In genomic region chr7:17038018-17038695, GRCm38 (mm10) we compare ENCODE assay signal across 16 mouse cellular contexts. TPM values are rescaled to one million over a fixed set of nuclear protein-coding genes. Genes with fewer than 3 reads are reported as not detected.
DNase-seq lines count a peak whose midpoint lies in the region; ATAC-seq lines count a peak whose summit lies in the region.
"Had no signal": no experiment of that assay in that cellular context is flagged by ENCODE, and none has a peak within 500 bp of the region (broad histone marks: within the 10 kb centered on the region; RNA-seq: fewer than 3 reads in every experiment).

No protein-coding gene starts in this region.

- ATAC-seq in hindbrain, embryonic 12.5 days (ENCODE audit: low FRiP score) = no peak
- ATAC-seq in hindbrain, embryonic 11.5 days (ENCODE audit: low FRiP score) = no peak
- ATAC-seq in neural tube, embryonic 15.5 days (ENCODE audit: low FRiP score) = peak; percentile 37; the same call in 1 of the 2 replicates
- ATAC-seq: liver, postnatal 0 days had no signal

- DNase-seq in hindbrain, embryonic 10.5 days (ENCODE audit: low spot score) = peak; percentile 27
- DNase-seq in hindbrain, embryonic 11.5 days (ENCODE audit: low spot score) = peak; percentile 15
- DNase-seq in midbrain, embryonic 10.5 days (ENCODE audit: low spot score) = peak; percentile 66
- DNase-seq in layer of hippocampus, postnatal 10 days (ENCODE audit: low spot score in 2 of 2) = no peak
- DNase-seq in layer of hippocampus, adult 18-20 months (ENCODE audit: low spot score in 2 of 2) = no peak
- DNase-seq in thymus, postnatal 0 days (ENCODE audit: low spot score) = no peak
- DNase-seq: cerebellum, adult 8-10 months; liver, postnatal 0 days; lung, postnatal 4 days had no signal

- peaks cover 9% of the 10 kb centered on the region; the same call in 1 of the 2 replicates for H3K36me3 ChIP-seq in hindbrain, embryonic 10.5 days
- peaks cover 8% of the 10 kb centered on the region; the same call in 1 of the 2 replicates for H3K36me3 ChIP-seq in hindbrain, embryonic 12.5 days
- H3K36me3 ChIP-seq in hindbrain, embryonic 11.5 days (ENCODE audit: control insufficient read depth, insufficient read depth, low read length) = no peaks in the 10 kb centered on the region
- no peaks in the 10 kb centered on the region for H3K36me3 ChIP-seq in midbrain, embryonic 10.5 days
- peaks cover 10% of the 10 kb centered on the region for H3K36me3 ChIP-seq in neural tube, embryonic 15.5 days

- H3K4me1 ChIP-seq in hindbrain, embryonic 10.5 days (replicated peaks) = peaks cover 17% of the 10 kb centered on the region
- no peaks in the 10 kb centered on the region; the same call in 1 of the 2 replicates for H3K4me1 ChIP-seq in hindbrain, embryonic 12.5 days
- 0 out of 2 replicates have a peak, but pooled peaks cover 2% of the 10 kb centered on the region for H3K4me1 ChIP-seq in hindbrain, embryonic 11.5 days (replicated peaks; ENCODE audit: control insufficient read depth, insufficient read depth, low read length)
- H3K4me1 ChIP-seq in midbrain, embryonic 10.5 days = peaks cover 21% of the 10 kb centered on the region
- H3K4me1 ChIP-seq in neural tube, embryonic 15.5 days = peaks cover 4% of the 10 kb centered on the region; the same call in 1 of the 2 replicates
- H3K4me1 ChIP-seq: embryonic facial prominence, embryonic 13.5 days; heart, embryonic 15.5 days had no signal

- no peak overlapping the region; the same call in 1 of the 2 replicates for H3K9ac ChIP-seq in hindbrain, embryonic 12.5 days
- H3K9ac ChIP-seq in hindbrain, embryonic 11.5 days (ENCODE audit: low read depth, low read length) = 0 out of 2 replicates have a peak overlapping the region, but pooled peaks have one; percentile 11
- no peak overlapping the region for H3K9ac ChIP-seq in neural tube, embryonic 15.5 days (replicated peaks)
- H3K9ac ChIP-seq: embryonic facial prominence, embryonic 13.5 days; heart, embryonic 15.5 days; liver, postnatal 0 days had no signal

- no peak overlapping the region for H3K4me2 ChIP-seq in hindbrain, embryonic 12.5 days (replicated peaks)
- H3K4me2 ChIP-seq in hindbrain, embryonic 11.5 days (replicated peaks; ENCODE audit: low read depth, low read length) = no peak overlapping the region
- H3K4me2 ChIP-seq in neural tube, embryonic 15.5 days = no peak overlapping the region
- H3K4me2 ChIP-seq: embryonic facial prominence, embryonic 13.5 days; heart, embryonic 15.5 days had no signal

- H3K27me3 ChIP-seq in hindbrain, embryonic 10.5 days (ENCODE audit: insufficient read depth, poor library complexity, severe bottlenecking) = no peaks in the 10 kb centered on the region
- no peaks in the 10 kb centered on the region for H3K27me3 ChIP-seq in hindbrain, embryonic 12.5 days
- H3K27me3 ChIP-seq in hindbrain, embryonic 11.5 days (ENCODE audit: control insufficient read depth, insufficient read depth, low read length) = no peaks in the 10 kb centered on the region
- H3K27me3 ChIP-seq in midbrain, embryonic 10.5 days (ENCODE audit: low read depth, poor library complexity, severe bottlenecking) = peaks cover 11% of the 10 kb centered on the region; the same call in 1 of the 2 replicates
- H3K27me3 ChIP-seq in neural tube, embryonic 15.5 days (replicated peaks) = no peaks in the 10 kb centered on the region
- H3K27me3 ChIP-seq: embryonic facial prominence, embryonic 13.5 days; heart, embryonic 15.5 days had no signal

- no peaks in the 10 kb centered on the region for H3K9me3 ChIP-seq in hindbrain, embryonic 10.5 days
- H3K9me3 ChIP-seq in hindbrain, embryonic 12.5 days (replicated peaks) = no peaks in the 10 kb centered on the region
- H3K9me3 ChIP-seq in hindbrain, embryonic 11.5 days (ENCODE audit: control insufficient read depth, low read length) = no peaks in the 10 kb centered on the region
- no peaks in the 10 kb centered on the region; the same call in 1 of the 2 replicates for H3K9me3 ChIP-seq in midbrain, embryonic 10.5 days (replicated peaks)
- no peaks in the 10 kb centered on the region for H3K9me3 ChIP-seq in neural tube, embryonic 15.5 days (replicated peaks)
- H3K9me3 ChIP-seq: embryonic facial prominence, embryonic 13.5 days; heart, embryonic 15.5 days had no signal

- peak overlapping the region; percentile 70 for H3K27ac ChIP-seq in hindbrain, embryonic 10.5 days
- H3K27ac ChIP-seq in hindbrain, embryonic 12.5 days = no peak overlapping the region
- H3K27ac ChIP-seq in hindbrain, embryonic 11.5 days (ENCODE audit: low read depth, low read length) = no peak overlapping the region
- peak overlapping the region; percentile 63 for H3K27ac ChIP-seq in midbrain, embryonic 10.5 days (replicated peaks)
- H3K27ac ChIP-seq in neural tube, embryonic 15.5 days (replicated peaks) = 0 out of 2 replicates have a peak overlapping the region, but pooled peaks have one; percentile 18
- H3K27ac ChIP-seq: embryonic facial prominence, embryonic 13.5 days; heart, embryonic 15.5 days; kidney, postnatal 0 days had no signal

- no peak overlapping the region for H3K4me3 ChIP-seq in hindbrain, embryonic 10.5 days
- no peak overlapping the region for H3K4me3 ChIP-seq in hindbrain, embryonic 12.5 days
- H3K4me3 ChIP-seq in hindbrain, embryonic 11.5 days (ENCODE audit: low read depth, low read length) = no peak overlapping the region
- peak overlapping the region; percentile 7; the same call in 1 of the 2 replicates for H3K4me3 ChIP-seq in midbrain, embryonic 10.5 days
- no peak overlapping the region for H3K4me3 ChIP-seq in neural tube, embryonic 15.5 days (replicated peaks)
- H3K4me3 ChIP-seq: embryonic facial prominence, embryonic 13.5 days; heart, embryonic 15.5 days; myocyte had no signal

- WGBS in hindbrain, embryonic 10.5 days = 55% methylated on average over 9 of the region's 9 CpGs
- 51% methylated on average over 9 of the region's 9 CpGs for WGBS in hindbrain, embryonic 12.5 days
- WGBS in hindbrain, embryonic 11.5 days = 58% methylated on average over 9 of the region's 9 CpGs
- WGBS in midbrain, embryonic 10.5 days = 48% methylated on average over 9 of the region's 9 CpGs
- WGBS in neural tube, embryonic 15.5 days = 31% methylated on average over 9 of the region's 9 CpGs

RNA-seq across cellular contexts. Expression of gene Ppp5c, which starts 10.4 kb away (rescaled TPM):
- polyA plus RNA-seq in hindbrain, embryonic 10.5 days (2016; fragmentation: Nextera tagmentation; extraction: Ambion mirVana) = 126 and 136 TPM in 2 replicates
- 101 and 102 TPM in 2 replicates for polyA plus RNA-seq in hindbrain, embryonic 12.5 days (2016; fragmentation: Nextera tagmentation; extraction: Ambion mirVana)
- polyA plus RNA-seq in hindbrain, embryonic 11.5 days (2014; fragmentation: Nextera tagmentation; extraction: Ambion mirVana) = 96.9 and 97.3 TPM in 2 replicates
- 135 and 142 TPM in 2 replicates for polyA plus RNA-seq in midbrain, embryonic 10.5 days (2016; fragmentation: Nextera tagmentation; extraction: Ambion mirVana)
- 128 TPM in 2 replicates for polyA plus RNA-seq in neural tube, embryonic 15.5 days (2015; fragmentation: Nextera tagmentation; extraction: Ambion mirVana)
- total RNA-seq in layer of hippocampus, postnatal 10 days (2021) = 100 to 1,000 TPM; 142 to 148 TPM
- 100 to 1,000 TPM; 146 to 147 TPM for total RNA-seq in layer of hippocampus, adult 18-20 months (2021)
- polyA plus RNA-seq in thymus, postnatal 0 days (2015; fragmentation: Nextera tagmentation; extraction: Ambion mirVana) = 120 TPM in 2 replicates

RNA-seq across cellular contexts. Expression of gene Hif3a, which starts 24.1 kb away (rescaled TPM):
- polyA plus RNA-seq in hindbrain, embryonic 10.5 days (2016; fragmentation: Nextera tagmentation; extraction: Ambion mirVana) = 4.8 and 5.6 TPM in 2 replicates
- 7.9 and 9.5 TPM in 2 replicates for polyA plus RNA-seq in hindbrain, embryonic 12.5 days (2016; fragmentation: Nextera tagmentation; extraction: Ambion mirVana)
- polyA plus RNA-seq in hindbrain, embryonic 11.5 days (2014; fragmentation: Nextera tagmentation; extraction: Ambion mirVana) = 4.8 and 4.9 TPM in 2 replicates
- polyA plus RNA-seq in midbrain, embryonic 10.5 days (2016; fragmentation: Nextera tagmentation; extraction: Ambion mirVana) = 4.3 and 5.1 TPM in 2 replicates
- 5.3 and 11.7 TPM in 2 replicates for polyA plus RNA-seq in neural tube, embryonic 15.5 days (2015; fragmentation: Nextera tagmentation; extraction: Ambion mirVana)
- 10 to 100 TPM in 1 of 2 experiments, 1 to 10 TPM in 1; 7.4 to 10.1 TPM for total RNA-seq in layer of hippocampus, postnatal 10 days (2021)
- 10 to 100 TPM in 1 of 2 experiments, 1 to 10 TPM in 1; 8.3 to 13.1 TPM for total RNA-seq in layer of hippocampus, adult 18-20 months (2021)
- 1.5 and 2.4 TPM in 2 replicates for polyA plus RNA-seq in thymus, postnatal 0 days (2015; fragmentation: Nextera tagmentation; extraction: Ambion mirVana)

RNA-seq across cellular contexts. Expression of gene Psg16, which starts 35.7 kb away (rescaled TPM):
- 0.07 and 0.20 TPM in 2 replicates for polyA plus RNA-seq in hindbrain, embryonic 10.5 days (2016; fragmentation: Nextera tagmentation; extraction: Ambion mirVana)
- polyA plus RNA-seq in hindbrain, embryonic 12.5 days (2016; fragmentation: Nextera tagmentation; extraction: Ambion mirVana) = 0.26 and 0.36 TPM in 2 replicates
- polyA plus RNA-seq in hindbrain, embryonic 11.5 days (2014; fragmentation: Nextera tagmentation; extraction: Ambion mirVana) = 0.05 and 0.10 TPM in 2 replicates
- polyA plus RNA-seq in midbrain, embryonic 10.5 days (2016; fragmentation: Nextera tagmentation; extraction: Ambion mirVana) = 0.02 and 0.06 TPM in 2 replicates
- polyA plus RNA-seq in neural tube, embryonic 15.5 days (2015; fragmentation: Nextera tagmentation; extraction: Ambion mirVana) = 2.7 and 2.9 TPM in 2 replicates
- 1 to 10 TPM; 4.1 to 5.0 TPM for total RNA-seq in layer of hippocampus, postnatal 10 days (2021)
- total RNA-seq in layer of hippocampus, adult 18-20 months (2021) = 1 to 10 TPM; 3.0 to 5.0 TPM
- polyA plus RNA-seq in thymus, postnatal 0 days (2015; fragmentation: Nextera tagmentation; extraction: Ambion mirVana) = 0.05 and 0.08 TPM in 2 replicates
- polyA plus RNA-seq: myocyte; spleen, adult 2 months had no signal

RNA-seq across cellular contexts. Expression of gene Ccdc8, which starts 45.6 kb away (rescaled TPM):
- polyA plus RNA-seq in hindbrain, embryonic 10.5 days (2016; fragmentation: Nextera tagmentation; extraction: Ambion mirVana) = 7.3 and 13.5 TPM in 2 replicates
- polyA plus RNA-seq in hindbrain, embryonic 12.5 days (2016; fragmentation: Nextera tagmentation; extraction: Ambion mirVana) = 9.2 and 10.4 TPM in 2 replicates
- polyA plus RNA-seq in hindbrain, embryonic 11.5 days (2014; fragmentation: Nextera tagmentation; extraction: Ambion mirVana) = 6.2 and 11.0 TPM in 2 replicates
- 8.7 and 9.0 TPM in 2 replicates for polyA plus RNA-seq in midbrain, embryonic 10.5 days (2016; fragmentation: Nextera tagmentation; extraction: Ambion mirVana)
- polyA plus RNA-seq in neural tube, embryonic 15.5 days (2015; fragmentation: Nextera tagmentation; extraction: Ambion mirVana) = 7.7 and 13.9 TPM in 2 replicates
- total RNA-seq in layer of hippocampus, postnatal 10 days (2021) = 1 to 10 TPM; 3.7 to 4.4 TPM
- total RNA-seq in layer of hippocampus, adult 18-20 months (2021) = 1 to 10 TPM; 1.8 to 2.1 TPM
- polyA plus RNA-seq in thymus, postnatal 0 days (2015; fragmentation: Nextera tagmentation; extraction: Ambion mirVana) = 3.7 and 4.7 TPM in 2 replicates

RNA-seq across cellular contexts. Expression of gene Gm42372, which starts 55.3 kb away (rescaled TPM):
- polyA plus RNA-seq in hindbrain, embryonic 10.5 days (2016; fragmentation: Nextera tagmentation; extraction: Ambion mirVana) = 0.91 and 0.93 TPM in 2 replicates
- polyA plus RNA-seq in hindbrain, embryonic 12.5 days (2016; fragmentation: Nextera tagmentation; extraction: Ambion mirVana) = 1.0 and 1.7 TPM in 2 replicates
- 1.5 and 1.7 TPM in 2 replicates for polyA plus RNA-seq in hindbrain, embryonic 11.5 days (2014; fragmentation: Nextera tagmentation; extraction: Ambion mirVana)
- polyA plus RNA-seq in midbrain, embryonic 10.5 days (2016; fragmentation: Nextera tagmentation; extraction: Ambion mirVana) = 1.3 TPM in 2 replicates
- 5.7 and 6.4 TPM in 2 replicates for polyA plus RNA-seq in neural tube, embryonic 15.5 days (2015; fragmentation: Nextera tagmentation; extraction: Ambion mirVana)
- 10 to 100 TPM; 42.9 to 44.8 TPM for total RNA-seq in layer of hippocampus, postnatal 10 days (2021)
- 10 to 100 TPM; 53.4 to 54.0 TPM for total RNA-seq in layer of hippocampus, adult 18-20 months (2021)
- polyA plus RNA-seq in thymus, postnatal 0 days (2015; fragmentation: Nextera tagmentation; extraction: Ambion mirVana) = 0.33 and 0.49 TPM in 2 replicates
- polyA plus RNA-seq: liver, postnatal 0 days; myocyte had no signal

Comparison
In these comparisons a context has a peak if more than half of its experiments do, and no peak if none do; other contexts are left out.
1. H3K27ac ChIP-seq: peak in hindbrain, embryonic 10.5 days (single experiment), midbrain, embryonic 10.5 days (single experiment) and neural tube, embryonic 15.5 days (single experiment); none in hindbrain, embryonic 12.5 days (single experiment) and hindbrain, embryonic 11.5 days (single experiment).
2. DNase-seq: peak in hindbrain, embryonic 10.5 days (single experiment), hindbrain, embryonic 11.5 days (single experiment) and midbrain, embryonic 10.5 days (single experiment); none in layer of hippocampus, postnatal 10 days (0 of 2), layer of hippocampus, adult 18-20 months (0 of 2) and thymus, postnatal 0 days (single experiment).